Mouse (Mus musculus) heart, postnatal 4 days (tissue): ENCODE measurements at regions not wholly inside any gene's neighbourhood (a gene's known extent, or its start where the extent isn't known, plus 50 kb on each side); places are given as distances from the start of the nearest gene placed in this dataset.
"Not testable (repeated sequence)": the region's sequence is repeated elsewhere in the genome, so short reads cannot be mapped to it uniquely, and the experiment has no call there.

Experiments
- DNase-seq: peaks from one replicate; pipeline ENCODE4 v3.0.0; 2021

GRCm38 (mm10) chr10:14333344-14333743, 212.1 kb downstream of the Adgrg6 start:
- no peak for DNase-seq

- DNase-seq: no peak
Measured at GRCm38 (mm10) chr10:14332688-14333117, 212.8 kb downstream of the Adgrg6 start.

GRCm38 (mm10) chr10:14328846-14329245, 216.6 kb downstream of the Adgrg6 start:
- DNase-seq: no peak

DNA sequence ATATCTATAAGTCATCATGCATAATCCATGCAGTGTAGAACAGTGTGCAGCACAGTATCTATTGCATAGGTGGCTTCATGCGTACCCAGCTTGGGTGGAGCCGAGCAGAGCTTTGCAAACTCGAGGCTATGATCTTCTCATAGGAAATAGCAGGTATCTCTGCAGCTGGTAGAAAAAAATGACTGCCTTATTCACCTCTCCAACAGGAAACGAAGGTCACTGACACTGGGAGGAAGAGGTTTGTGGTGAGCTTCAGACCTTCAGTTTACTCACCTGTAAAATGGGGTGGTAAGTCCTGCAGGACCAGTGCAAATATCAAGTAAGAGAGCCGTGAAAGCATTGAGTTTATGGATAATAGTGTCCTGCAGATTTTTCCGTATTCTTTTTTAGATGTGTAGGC, 219.2 kb downstream of the Adgrg6 start:
- no peak for DNase-seq

- DNase-seq: peak; percentile 83
Measured at GRCm38 (mm10) chr10:14321503-14321902, 224.0 kb downstream of the Adgrg6 start.

GRCm38 (mm10) chr10:14315232-14315631, 230.2 kb downstream of the Adgrg6 start:
- DNase-seq: no peak

DNA sequence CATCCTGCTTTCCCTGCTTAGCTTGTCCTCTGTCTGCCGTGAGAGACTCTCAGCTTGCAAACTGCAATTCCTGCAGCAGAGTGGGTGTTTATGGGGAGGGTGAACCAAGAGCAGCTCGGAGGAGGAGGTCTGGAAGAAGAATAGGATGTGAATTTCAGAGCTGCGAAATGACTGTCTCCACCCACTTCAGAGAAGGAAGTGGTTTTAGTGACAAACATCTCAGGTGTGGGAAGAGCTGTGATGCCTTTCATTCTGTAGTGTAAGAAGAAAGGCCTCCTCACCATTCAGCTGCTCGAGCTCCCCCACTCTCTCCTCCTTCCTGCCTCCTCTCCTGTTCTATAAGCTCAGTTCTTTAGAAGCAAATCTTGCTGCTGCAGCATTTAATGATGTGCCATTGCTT, 230.9 kb downstream of the Adgrg6 start:
- DNase-seq: no peak

DNA sequence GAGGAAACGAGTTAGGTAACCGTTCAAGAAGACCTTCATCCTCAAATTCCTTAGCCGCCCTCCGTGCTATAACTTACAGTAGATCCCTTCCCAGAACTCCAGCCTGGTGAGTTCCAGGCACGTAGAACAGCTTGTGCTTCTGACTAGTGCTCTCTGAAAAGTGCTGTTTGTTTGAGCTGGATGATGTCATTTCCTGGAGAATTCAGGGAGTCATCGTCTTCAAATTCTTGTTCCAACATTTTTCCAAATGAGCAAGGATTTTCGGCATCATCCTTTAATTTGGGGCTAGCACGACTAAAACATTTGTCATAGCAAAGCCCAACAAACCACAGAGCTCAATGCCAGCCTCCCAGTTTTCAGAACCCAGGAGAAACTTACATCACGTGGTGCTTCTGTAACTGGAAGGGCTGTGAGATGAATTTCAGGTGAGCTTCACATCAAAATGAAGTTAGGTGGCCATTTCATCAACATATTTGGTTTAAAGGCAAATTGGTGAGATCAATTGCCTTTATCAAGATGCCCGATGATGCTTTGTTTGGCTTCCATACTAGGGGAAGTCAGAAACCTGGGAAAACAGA, 231.4 kb downstream of the Adgrg6 start:
- DNase-seq: no peak

GRCm38 (mm10) chr10:14312959-14313358, 232.5 kb downstream of the Adgrg6 start:
- no peak for DNase-seq

DNA sequence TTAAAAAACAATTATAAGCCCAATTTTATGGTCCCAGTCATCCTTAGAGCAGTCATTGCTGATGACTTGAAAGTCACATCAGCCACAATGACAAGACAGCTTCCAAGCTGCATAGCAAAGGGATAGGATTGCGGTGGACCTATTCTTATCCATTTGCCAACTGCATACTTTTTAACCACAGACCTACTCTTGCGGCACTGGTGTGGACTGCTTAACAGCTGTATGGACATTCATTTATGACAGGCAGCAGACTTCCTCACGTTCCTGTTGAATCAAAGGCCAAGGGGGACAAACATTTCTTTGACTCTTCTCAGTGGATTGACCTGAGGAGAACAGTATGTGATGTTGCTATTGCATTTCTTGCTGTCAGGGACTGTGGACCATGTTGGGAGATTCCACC, 233.5 kb downstream of the Adgrg6 start:
- no peak for DNase-seq

DNA sequence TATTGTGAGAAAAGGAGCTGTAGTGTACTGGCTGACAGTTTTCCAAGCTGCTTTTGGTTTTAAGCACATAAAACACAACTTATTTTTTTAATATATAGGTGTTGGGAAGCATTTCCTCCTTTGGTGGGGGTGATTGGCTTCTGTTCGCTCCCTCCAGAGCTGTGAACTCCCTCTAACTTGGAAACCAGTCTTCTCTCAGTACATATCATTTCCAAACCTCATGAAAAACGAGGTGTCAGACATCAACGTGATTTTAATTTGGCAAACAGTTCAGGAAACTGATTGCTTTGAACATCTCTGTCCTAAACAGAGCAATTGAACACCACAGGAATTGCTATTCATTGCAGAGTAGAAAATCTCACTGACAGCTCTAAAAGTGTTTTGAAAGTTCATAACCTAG, 238.6 kb downstream of the Adgrg6 start:
- DNase-seq: no peak

GRCm38 (mm10) chr10:14303476-14303875, 242.0 kb downstream of the Adgrg6 start:
- no peak for DNase-seq

- DNase-seq: no peak
Measured at GRCm38 (mm10) chr10:14296147-14296546, 249.3 kb downstream of the Adgrg6 start.

- DNase-seq: not testable (repeated sequence)
Measured at GRCm38 (mm10) chr10:14292701-14293100, 252.8 kb downstream of the Adgrg6 start.

DNA sequence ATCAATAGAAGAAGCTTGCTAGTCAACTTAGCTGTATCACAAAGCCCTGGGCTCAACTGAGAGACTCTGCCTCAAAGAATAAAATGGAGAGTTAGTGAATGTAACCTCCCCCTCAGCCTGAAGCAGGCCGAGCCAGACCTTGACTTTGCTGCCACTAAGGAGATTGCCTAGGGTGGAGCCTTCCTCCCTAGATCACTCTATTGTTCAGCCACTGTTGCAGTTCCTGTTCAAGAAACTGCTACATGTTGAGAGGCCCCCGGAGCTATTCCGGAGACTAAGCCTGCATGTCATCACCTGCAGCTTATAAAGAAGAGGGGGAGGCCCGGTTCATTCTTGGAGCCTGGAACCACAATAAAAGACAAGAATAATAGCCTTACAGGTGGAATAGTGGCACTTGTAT, 257.9 kb downstream of the Adgrg6 start:
- DNase-seq: no peak

- DNase-seq: no peak
Measured at GRCm38 (mm10) chr10:14276631-14277030, 268.8 kb downstream of the Adgrg6 start.

DNA sequence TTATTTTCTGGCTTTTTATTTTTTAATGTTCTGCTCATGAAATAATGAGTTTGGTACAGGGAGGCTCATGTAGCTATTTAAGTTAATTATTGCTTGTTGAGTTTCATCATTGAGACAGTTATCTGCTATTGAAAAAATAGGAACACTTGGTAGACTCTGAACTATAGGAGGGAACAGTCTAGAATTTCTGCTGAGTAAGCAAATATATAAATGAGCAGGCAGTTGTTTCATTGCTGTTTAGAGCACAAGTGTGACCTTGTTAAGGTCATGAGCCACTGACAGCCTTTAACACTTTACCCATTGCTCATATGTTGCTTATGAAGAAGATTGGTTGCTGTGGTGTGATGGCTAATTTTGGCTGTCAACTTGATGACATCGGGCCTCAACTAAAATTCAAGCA, 270.0 kb downstream of the Adgrg6 start:
- DNase-seq: no peak

DNA sequence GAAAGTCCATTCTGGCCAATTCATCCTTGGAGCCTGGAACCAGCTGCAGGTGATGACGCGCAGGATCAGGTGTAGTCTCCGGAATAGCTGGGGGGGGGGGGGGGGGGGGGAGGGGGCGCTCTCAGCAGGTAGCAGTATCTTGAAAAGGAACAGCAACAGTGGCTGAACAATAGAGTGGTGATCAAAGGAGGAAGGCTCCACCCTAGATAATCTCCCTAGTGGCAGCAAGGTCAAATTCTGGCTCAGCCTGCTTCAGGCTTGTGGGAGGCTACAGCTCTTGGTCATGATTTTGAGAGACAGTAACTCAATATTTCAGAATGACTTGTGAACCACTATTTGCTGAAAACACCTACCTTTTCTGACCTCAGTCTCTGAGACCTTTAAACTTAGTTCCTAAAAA, 275.5 kb downstream of the Adgrg6 start:
- DNase-seq: no peak

DNA sequence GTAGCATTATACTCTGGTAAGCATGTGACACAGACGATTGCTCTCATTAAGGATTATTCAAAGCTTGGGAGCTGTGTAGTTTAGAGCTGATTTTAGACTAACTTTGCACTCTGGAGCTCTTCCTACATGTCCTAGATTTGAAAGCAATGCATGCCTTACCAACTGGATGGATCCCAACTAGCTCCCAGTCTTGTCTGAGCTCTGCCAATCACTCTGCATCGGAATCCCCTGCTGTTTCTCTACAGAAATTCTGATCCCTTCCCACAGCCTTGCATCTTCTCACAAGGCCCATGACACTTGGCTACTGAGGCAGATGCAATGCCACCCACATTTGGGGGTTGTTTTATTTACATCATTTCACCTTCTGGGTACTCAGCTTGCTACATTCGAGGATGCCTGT, 277.8 kb downstream of the Adgrg6 start:
- no peak for DNase-seq

DNA sequence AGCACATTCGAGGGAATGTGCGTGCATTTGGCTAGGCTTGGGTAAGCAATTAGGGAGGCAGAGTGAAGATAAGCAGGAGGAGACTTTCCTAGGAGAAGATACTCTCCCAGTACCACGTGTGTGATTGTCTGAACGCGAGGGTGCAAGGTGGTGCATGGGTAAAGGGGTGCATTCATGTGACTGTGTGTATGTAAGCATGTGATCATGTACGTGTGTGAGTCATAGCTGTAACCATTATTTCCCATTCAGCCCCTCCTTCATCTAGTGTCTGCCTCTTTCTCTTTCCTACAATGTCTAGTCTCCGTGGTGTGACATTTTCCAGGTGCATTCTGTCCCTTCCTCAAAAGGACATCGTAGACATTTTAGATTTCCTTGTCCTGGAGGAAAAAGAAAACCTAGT, 273.8 kb downstream of the Hivep2 start:
- no peak for DNase-seq

- DNase-seq: no peak
Measured at GRCm38 (mm10) chr10:14234896-14235604, 269.2 kb downstream of the Hivep2 start.

DNA sequence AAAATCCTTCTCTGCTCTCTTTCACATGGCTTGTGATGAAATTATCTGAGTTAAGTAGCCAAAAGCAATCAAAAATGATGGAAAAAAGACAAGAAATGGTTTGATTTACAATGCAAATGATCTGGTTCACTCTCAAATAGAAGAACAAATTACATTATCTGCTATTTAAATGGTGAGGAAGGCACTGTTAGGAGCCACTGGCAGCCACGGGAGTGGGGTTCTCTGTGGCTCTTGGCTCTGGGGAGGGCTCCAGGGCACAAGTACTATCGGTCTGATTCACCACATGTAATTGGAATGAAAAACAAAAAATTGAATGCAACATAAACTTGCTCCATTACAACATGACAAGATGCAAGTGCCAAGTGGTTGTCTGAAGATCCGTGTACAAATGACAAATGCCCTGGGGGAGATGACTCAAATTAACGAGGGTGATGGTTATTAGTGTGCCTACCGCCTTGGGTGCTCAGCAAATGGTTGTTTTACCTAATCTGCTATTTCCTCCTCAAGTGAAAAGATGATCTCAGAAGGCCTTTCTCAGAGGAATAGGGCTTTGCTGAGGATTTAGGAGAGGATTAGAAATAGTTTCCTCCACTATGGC, 268.2 kb downstream of the Hivep2 start:
- no peak for DNase-seq

- no peak for DNase-seq
Measured at GRCm38 (mm10) chr10:14233335-14233734, 267.5 kb downstream of the Hivep2 start.

GRCm38 (mm10) chr10:14231464-14231863, 265.6 kb downstream of the Hivep2 start:
- no peak for DNase-seq
